Mouse (Mus musculus) kidney, embryonic 16.5 days (tissue): ENCODE measurements around the gene Ptx4. TPM values are rescaled to one million over a fixed set of nuclear protein-coding genes. Genes with fewer than 3 reads are reported as not detected.

Experiments
- ATAC-seq: fragments of 200-750 bp; cut with Nextera tagmentation; 2 replicates; pipeline ENCODE4 v1.8.0; 2017; ENCODE audit warnings: moderate TSS enrichment; ENCODE audit not compliant: low FRiP score, low TSS enrichment
- H3K27ac ChIP-seq: fragments of 300-500 bp; sonication (generic); 2 replicates; pipeline ENCODE4 v1.5.1; 2014; ENCODE audit warnings: low read length
- H3K27me3 ChIP-seq: fragments of 300-500 bp; sonication (generic); 2 replicates; pipeline ENCODE4 v1.6.1; 2014; ENCODE audit warnings: low read length, control low read depth, mixed read lengths; ENCODE audit not compliant: insufficient read depth
- H3K36me3 ChIP-seq: fragments of 300-500 bp; sonication (generic); 2 replicates; pipeline ENCODE4 v1.6.1; 2014; ENCODE audit warnings: low read length, control low read depth, mixed read lengths; ENCODE audit not compliant: insufficient read depth
- H3K4me1 ChIP-seq: fragments of 300-500 bp; sonication (generic); 2 replicates; pipeline ENCODE4 v1.6.1; 2014; ENCODE audit warnings: low read length, control low read depth, mixed read lengths; ENCODE audit not compliant: insufficient read depth
- H3K4me2 ChIP-seq: fragments of 300-500 bp; sonication (generic); replicated peaks from 2 replicates; pipeline ENCODE4 v1.6.1; 2014; ENCODE audit warnings: low read depth, low read length
- H3K4me3 ChIP-seq: fragments of 300-500 bp; sonication (generic); 2 replicates; pipeline ENCODE4 v1.5.1; 2014; ENCODE audit warnings: mild to moderate bottlenecking, low read length
- H3K9ac ChIP-seq: fragments of 300-500 bp; sonication (generic); replicated peaks from 2 replicates; pipeline ENCODE4 v1.6.1; 2014; ENCODE audit warnings: low read length
- H3K9me3 ChIP-seq: fragments of 300-500 bp; sonication (generic); 2 replicates; pipeline ENCODE4 v1.6.1; 2016; ENCODE audit warnings: low read length, control low read depth
- WGBS: fragments of 180-500 bp; shearing (Covaris S2); extraction: QIAGEN DNeasy Blood & Tissue Kit; methylation state at CpG from one replicate; pipeline ENCODE4 v1.1.7; 2014; 5-methylcytosine and 5-hydroxymethylcytosine counted together
- polyA plus RNA-seq: library from polyadenylated mRNA; unstranded; fragments of >200 nt; fragmentation: Nextera tagmentation; extraction: Ambion mirVana; gene quantifications from 2 replicates; pipeline ENCODE4 v1.2.1, GENCODE M21; 2015

Ptx4 gene
- polyA plus RNA-seq, 1 experiment from 2014 or later, result not detected

- Histone ChIP-seq H3K36me3 (no peaks in the 10 kb centered on the region), H3K4me2 (no peak overlapping the region), H3K27ac (no peak overlapping the region), H3K4me3 (no peak overlapping the region), H3K4me1 (peaks cover 10% of the 10 kb centered on the region), H3K27me3 (no peaks in the 10 kb centered on the region), H3K9me3 (no peaks in the 10 kb centered on the region), H3K9ac (no peak overlapping the region)
- WGBS, result 91% methylated on average over 1 of the region's 1 CpGs
- no peak for ATAC-seq
These were observed 9.5 kb downstream of the Ptx4 start for GRCm38 (mm10) chr17:25130060-25130459.

- no peak within 1 kb of the TSS for H3K27ac ChIP-seq
These were observed 12.7 kb downstream of the Ptx4 start, which contains the start of gene Clcn7 for GRCm38 (mm10) chr17:25133275-25133698. TSS of gene Clcn7 (plus strand) at chr17:25133391.

GRCm38 (mm10) chr17:25135622-25136021 is 15.1 kb downstream of the Ptx4 start:
- Histone ChIP-seq H3K4me3 (no peak overlapping the region), H3K36me3 (no peaks in the 10 kb centered on the region), H3K9ac (no peak overlapping the region), H3K4me1 (peaks cover 10% of the 10 kb centered on the region), H3K27me3 (no peaks in the 10 kb centered on the region), H3K4me2 (no peak overlapping the region), H3K9me3 (no peaks in the 10 kb centered on the region), H3K27ac (no peak overlapping the region)
- WGBS, result 82% methylated on average over 6 of the region's 6 CpGs
- no peak for ATAC-seq

More at GRCm38 (mm10) chr17:25133275-25133698, 12.7 kb downstream of the Ptx4 start, which contains the start of gene Clcn7:
- peak within 1 kb of the TSS; percentile 99 for H3K4me3 ChIP-seq
- peak within 1 kb of the TSS; percentile 79 for H3K4me2 ChIP-seq
- H3K36me3 ChIP-seq, result no peaks in the 10 kb centered on the region
- H3K9me3 ChIP-seq, result no peaks in the 10 kb centered on the region
- peak; percentile 95 for ATAC-seq
- H3K4me1 ChIP-seq, result peaks cover 10% of the 10 kb centered on the region
- H3K27me3 ChIP-seq, result no peaks in the 10 kb centered on the region
- WGBS, result under 1% methylated on average over 40 of the region's 40 CpGs
- peak within 1 kb of the TSS; percentile 80 for H3K9ac ChIP-seq

GRCm38 (mm10) chr17:25138803-25139202 is 18.2 kb downstream of the Ptx4 start:
- H3K4me1 ChIP-seq, result peaks cover 9% of the 10 kb centered on the region
- H3K27ac ChIP-seq, result no peak overlapping the region
- H3K4me3 ChIP-seq, result no peak overlapping the region
- no peaks in the 10 kb centered on the region for H3K36me3 ChIP-seq
- 96% methylated on average over 1 of the region's 1 CpGs for WGBS
- H3K9me3 ChIP-seq, result no peaks in the 10 kb centered on the region
- H3K27me3 ChIP-seq, result no peaks in the 10 kb centered on the region
- ATAC-seq, result no peak
- no peak overlapping the region for H3K4me2 ChIP-seq
- H3K9ac ChIP-seq, result no peak overlapping the region

- no peak overlapping the region for H3K4me2 ChIP-seq
- no peaks in the 10 kb centered on the region for H3K9me3 ChIP-seq
- no peak overlapping the region for H3K27ac ChIP-seq
- no peaks in the 10 kb centered on the region for H3K27me3 ChIP-seq
- no peak overlapping the region for H3K4me3 ChIP-seq
- H3K4me1 ChIP-seq, result no peaks in the 10 kb centered on the region
- H3K9ac ChIP-seq, result no peak overlapping the region
- WGBS, result 74% methylated on average over 4 of the region's 4 CpGs
- ATAC-seq, result no peak
- H3K36me3 ChIP-seq, result no peaks in the 10 kb centered on the region
These were observed 19.4 kb downstream of the Ptx4 start for GRCm38 (mm10) chr17:25139960-25140359.

GRCm38 (mm10) chr17:25162161-25162560 is 41.6 kb downstream of the Ptx4 start, which contains the start of gene Ccdc154:
TSS of gene Ccdc154 (plus strand) at chr17:25162461.
- no peaks in the 10 kb centered on the region for H3K27me3 ChIP-seq
- H3K4me1 ChIP-seq, result no peaks in the 10 kb centered on the region
- no peak for ATAC-seq
- peaks cover 18% of the 10 kb centered on the region; the same call in 1 of the 2 replicates for H3K36me3 ChIP-seq
- H3K27ac ChIP-seq, result no peak within 1 kb of the TSS
- 85% methylated on average over 1 of the region's 1 CpGs for WGBS
- H3K9me3 ChIP-seq, result no peaks in the 10 kb centered on the region
- H3K4me3 ChIP-seq, result no peak within 1 kb of the TSS
- H3K9ac ChIP-seq, result no peak within 1 kb of the TSS
- no peak within 1 kb of the TSS for H3K4me2 ChIP-seq

- 77% methylated on average over 7 of the region's 7 CpGs for WGBS
- H3K4me2 ChIP-seq, result no peak overlapping the region
- H3K27me3 ChIP-seq, result no peaks in the 10 kb centered on the region
- H3K9me3 ChIP-seq, result no peaks in the 10 kb centered on the region
- no peak for ATAC-seq
- H3K27ac ChIP-seq, result no peak overlapping the region
- no peak overlapping the region for H3K4me3 ChIP-seq
- H3K9ac ChIP-seq, result no peak overlapping the region
- H3K36me3 ChIP-seq, result peaks cover 14% of the 10 kb centered on the region; the same call in 1 of the 2 replicates
- H3K4me1 ChIP-seq, result no peaks in the 10 kb centered on the region
These were observed 42.8 kb downstream of the Ptx4 start for GRCm38 (mm10) chr17:25163387-25163786.

- no peak overlapping the region for H3K27ac ChIP-seq
- H3K9ac ChIP-seq, result no peak overlapping the region
- 83% methylated on average over 3 of the region's 3 CpGs for WGBS
- peaks cover 6% of the 10 kb centered on the region; the same call in 1 of the 2 replicates for H3K36me3 ChIP-seq
- no peak overlapping the region for H3K4me2 ChIP-seq
- H3K27me3 ChIP-seq, result no peaks in the 10 kb centered on the region
- H3K4me1 ChIP-seq, result no peaks in the 10 kb centered on the region
- H3K9me3 ChIP-seq, result no peaks in the 10 kb centered on the region
- no peak overlapping the region for H3K4me3 ChIP-seq
- ATAC-seq, result no peak
These were observed 44.2 kb downstream of the Ptx4 start for GRCm38 (mm10) chr17:25164770-25165169.

GRCm38 (mm10) chr17:25165970-25166671 is 45.6 kb downstream of the Ptx4 start:
- H3K27me3 ChIP-seq, result no peaks in the 10 kb centered on the region
- no peaks in the 10 kb centered on the region for H3K36me3 ChIP-seq
- 33% methylated on average over 6 of the region's 6 CpGs for WGBS
- no peak for ATAC-seq
- H3K4me2 ChIP-seq, result no peak overlapping the region
- no peak overlapping the region for H3K9ac ChIP-seq
- no peaks in the 10 kb centered on the region for H3K4me1 ChIP-seq
- no peaks in the 10 kb centered on the region for H3K9me3 ChIP-seq
- H3K27ac ChIP-seq, result no peak overlapping the region
- H3K4me3 ChIP-seq, result no peak overlapping the region

- ATAC-seq, result no peak
- WGBS, result 93% methylated on average over 2 of the region's 2 CpGs
- no peaks in the 10 kb centered on the region for H3K27me3 ChIP-seq
These were observed 49.1 kb downstream of the Ptx4 start for GRCm38 (mm10) chr17:25169706-25170105.

More at GRCm38 (mm10) chr17:25169706-25170105, 49.1 kb downstream of the Ptx4 start:
- Histone ChIP-seq H3K27ac (no peak overlapping the region), H3K4me3 (no peak overlapping the region), H3K36me3 (no peaks in the 10 kb centered on the region), H3K4me2 (no peak overlapping the region), H3K4me1 (no peaks in the 10 kb centered on the region), H3K9ac (no peak overlapping the region), H3K9me3 (no peaks in the 10 kb centered on the region)
